9 mouse cellular contexts compared by ENCODE assay signal in genomic region chr14:24794359-24794845, GRCm38 (mm10).
DNase-seq lines count a peak whose midpoint lies in the region; ATAC-seq and TF ChIP-seq lines count a peak whose summit lies in the region.
"Had no signal": no experiment of that assay in that cellular context is flagged by ENCODE, and none has a peak within 500 bp of the region (broad histone marks: within the 10 kb centered on the region; RNA-seq: fewer than 3 reads in every experiment).

No protein-coding gene starts in this region.

- peak overlapping the region; percentile 42; the same call in 1 of the 2 replicates for H3K27ac ChIP-seq in forebrain, embryonic 13.5 days
- H3K27ac ChIP-seq in forebrain, embryonic 11.5 days (ENCODE audit: low read depth, low read length) = no peak overlapping the region
- H3K27ac ChIP-seq in kidney, embryonic 15.5 days = 0 out of 2 replicates have a peak overlapping the region, but pooled peaks have one; percentile 28
- no peak overlapping the region for H3K27ac ChIP-seq in kidney, embryonic 14.5 days (ENCODE audit: low read depth, low read length)
- H3K27ac ChIP-seq in forebrain, postnatal 0 days (ENCODE audit: low read depth, low read length) = peak overlapping the region; percentile 6
- no peak overlapping the region for H3K27ac ChIP-seq in intestine, embryonic 15.5 days

- no peak overlapping the region for H3K4me3 ChIP-seq in forebrain, embryonic 13.5 days
- H3K4me3 ChIP-seq in forebrain, embryonic 11.5 days (ENCODE audit: low read depth, low read length) = no peak overlapping the region
- no peak overlapping the region for H3K4me3 ChIP-seq in kidney, embryonic 15.5 days (replicated peaks)
- H3K4me3 ChIP-seq in kidney, embryonic 14.5 days (ENCODE audit: low read length) = no peak overlapping the region
- H3K4me3 ChIP-seq in forebrain, postnatal 0 days (ENCODE audit: low read depth, low read length) = no peak overlapping the region
- no peak overlapping the region for H3K4me3 ChIP-seq in intestine, embryonic 15.5 days (replicated peaks)

- ATAC-seq in forebrain, embryonic 13.5 days = no peak
- ATAC-seq in forebrain, embryonic 11.5 days (replicated peaks; ENCODE audit: low FRiP score) = no peak
- ATAC-seq in kidney, embryonic 15.5 days (replicated peaks; ENCODE audit: low FRiP score) = no peak
- no peak for ATAC-seq in kidney, embryonic 14.5 days (ENCODE audit: low FRiP score, low TSS enrichment)
- ATAC-seq in forebrain, postnatal 0 days = no peak
- no peak for ATAC-seq in intestine, embryonic 15.5 days
- ATAC-seq: activated CD4-positive, CD25-positive, alpha-beta regulatory T cell, adult 4 months had no signal

- H3K27me3 ChIP-seq in forebrain, embryonic 13.5 days = no peaks in the 10 kb centered on the region
- no peaks in the 10 kb centered on the region for H3K27me3 ChIP-seq in forebrain, embryonic 11.5 days (ENCODE audit: control insufficient read depth, insufficient read depth, low read length)
- no peaks in the 10 kb centered on the region for H3K27me3 ChIP-seq in kidney, embryonic 15.5 days
- no peaks in the 10 kb centered on the region for H3K27me3 ChIP-seq in kidney, embryonic 14.5 days (ENCODE audit: control insufficient read depth, insufficient read depth, low read length)
- no peaks in the 10 kb centered on the region for H3K27me3 ChIP-seq in forebrain, postnatal 0 days (ENCODE audit: insufficient read depth, low read length)
- H3K27me3 ChIP-seq in intestine, embryonic 15.5 days (replicated peaks) = no peaks in the 10 kb centered on the region

- DNase-seq in forebrain, embryonic 11.5 days (ENCODE audit: low spot score) = no peak
- DNase-seq in cerebellum, adult 8-10 months = peak; percentile 36
- DNase-seq in forebrain, postnatal 0 days = no peak
- no peak for DNase-seq in adrenal gland, adult 8-10 months

- H3K9me3 ChIP-seq in forebrain, embryonic 13.5 days (replicated peaks) = no peaks in the 10 kb centered on the region
- no peaks in the 10 kb centered on the region for H3K9me3 ChIP-seq in forebrain, embryonic 11.5 days (ENCODE audit: control insufficient read depth, low read length)
- H3K9me3 ChIP-seq in kidney, embryonic 15.5 days (replicated peaks) = peaks cover 5% of the 10 kb centered on the region; the same call in 1 of the 2 replicates
- H3K9me3 ChIP-seq in kidney, embryonic 14.5 days (ENCODE audit: control insufficient read depth, low read length) = no peaks in the 10 kb centered on the region
- H3K9me3 ChIP-seq in forebrain, postnatal 0 days (ENCODE audit: low read length) = no peaks in the 10 kb centered on the region
- no peaks in the 10 kb centered on the region for H3K9me3 ChIP-seq in intestine, embryonic 15.5 days

- no peak overlapping the region for H3K9ac ChIP-seq in forebrain, embryonic 13.5 days
- H3K9ac ChIP-seq in forebrain, embryonic 11.5 days (ENCODE audit: low read length) = no peak overlapping the region
- H3K9ac ChIP-seq in kidney, embryonic 15.5 days = no peak overlapping the region
- H3K9ac ChIP-seq in kidney, embryonic 14.5 days (ENCODE audit: low read depth, low read length) = no peak overlapping the region
- no peak overlapping the region for H3K9ac ChIP-seq in forebrain, postnatal 0 days
- no peak overlapping the region for H3K9ac ChIP-seq in intestine, embryonic 15.5 days

- H3K4me2 ChIP-seq in forebrain, embryonic 13.5 days = no peak overlapping the region
- no peak overlapping the region for H3K4me2 ChIP-seq in forebrain, embryonic 11.5 days (ENCODE audit: low read depth, low read length, severe bottlenecking)
- H3K4me2 ChIP-seq in kidney, embryonic 15.5 days = no peak overlapping the region
- no peak overlapping the region for H3K4me2 ChIP-seq in kidney, embryonic 14.5 days (replicated peaks; ENCODE audit: low read depth, low read length)
- no peak overlapping the region for H3K4me2 ChIP-seq in forebrain, postnatal 0 days (ENCODE audit: low read depth)
- H3K4me2 ChIP-seq in intestine, embryonic 15.5 days (replicated peaks) = no peak overlapping the region

- no peak for TF ChIP-seq CTCF in forebrain, postnatal 0 days (IDR thresholded peaks at IDR 0.05; ENCODE audit: low read depth)

- H3K4me1 ChIP-seq in forebrain, embryonic 13.5 days = peaks cover 10% of the 10 kb centered on the region
- H3K4me1 ChIP-seq in forebrain, embryonic 11.5 days (replicated peaks; ENCODE audit: control insufficient read depth, insufficient read depth, low read length) = 0 out of 2 replicates have a peak, but pooled peaks cover 2% of the 10 kb centered on the region
- peaks cover 16% of the 10 kb centered on the region; the same call in 1 of the 2 replicates for H3K4me1 ChIP-seq in kidney, embryonic 15.5 days
- peaks cover 7% of the 10 kb centered on the region; the same call in 1 of the 2 replicates for H3K4me1 ChIP-seq in kidney, embryonic 14.5 days (ENCODE audit: control insufficient read depth, insufficient read depth, low read length)
- 0 out of 2 replicates have a peak, but pooled peaks cover 6% of the 10 kb centered on the region for H3K4me1 ChIP-seq in forebrain, postnatal 0 days (ENCODE audit: insufficient read depth)
- 0 out of 2 replicates have a peak, but pooled peaks cover 6% of the 10 kb centered on the region for H3K4me1 ChIP-seq in intestine, embryonic 15.5 days (replicated peaks)

- H3K36me3 ChIP-seq in forebrain, embryonic 13.5 days (ENCODE audit: poor library complexity, severe bottlenecking) = no peaks in the 10 kb centered on the region
- no peaks in the 10 kb centered on the region for H3K36me3 ChIP-seq in forebrain, embryonic 11.5 days (ENCODE audit: control insufficient read depth, insufficient read depth, low read length)
- H3K36me3 ChIP-seq in kidney, embryonic 15.5 days = no peaks in the 10 kb centered on the region
- no peaks in the 10 kb centered on the region for H3K36me3 ChIP-seq in kidney, embryonic 14.5 days (ENCODE audit: control insufficient read depth, insufficient read depth, low read length)
- no peaks in the 10 kb centered on the region for H3K36me3 ChIP-seq in forebrain, postnatal 0 days (ENCODE audit: insufficient read depth)
- no peaks in the 10 kb centered on the region for H3K36me3 ChIP-seq in intestine, embryonic 15.5 days

- 85% methylated on average over 12 of the region's 12 CpGs for WGBS in forebrain, embryonic 13.5 days
- WGBS in forebrain, embryonic 11.5 days = 85% methylated on average over 12 of the region's 12 CpGs
- 41% methylated on average over 12 of the region's 12 CpGs for WGBS in kidney, embryonic 15.5 days
- WGBS in kidney, embryonic 14.5 days = 47% methylated on average over 12 of the region's 12 CpGs
- WGBS in forebrain, postnatal 0 days = 67% methylated on average over 12 of the region's 12 CpGs
- 68% methylated on average over 12 of the region's 12 CpGs for WGBS in intestine, embryonic 15.5 days

Comparison
In these comparisons a context has a peak if more than half of its experiments do, and no peak if none do; other contexts are left out.
1. H3K27ac ChIP-seq: peak in forebrain, embryonic 13.5 days (single experiment), kidney, embryonic 15.5 days (single experiment) and forebrain, postnatal 0 days (single experiment); none in forebrain, embryonic 11.5 days (single experiment), kidney, embryonic 14.5 days (single experiment) and intestine, embryonic 15.5 days (single experiment).